Mouse (Mus musculus) limb, embryonic 14.5 days (tissue): ENCODE results near the gene Atf6. TPM values are rescaled to one million over a fixed set of nuclear protein-coding genes. Genes with fewer than 3 reads are reported as not detected.

Experiments used
- ATAC-seq: fragments of 200-750 bp; cut with Nextera tagmentation; 2 replicates; pipeline ENCODE4 v1.8.0; 2017; ENCODE audit warnings: low read depth, moderate number of reproducible peaks, moderate TSS enrichment; ENCODE audit not compliant: low FRiP score
- DNase-seq: peaks from one replicate; pipeline ENCODE4 v3.0.0-alpha.2; 2015; ENCODE audit warnings: low spot score
- H3K27ac ChIP-seq: fragments of 300-500 bp; sonication (generic); replicated peaks from 2 replicates; pipeline ENCODE4 v1.5.1; 2014; ENCODE audit warnings: low read depth, mild to moderate bottlenecking, low read length, moderate library complexity, mixed read lengths
- H3K27me3 ChIP-seq: fragments of 300-500 bp; sonication (generic); 2 replicates; pipeline ENCODE4 v1.6.1; 2014; ENCODE audit warnings: low read length, mixed read lengths; ENCODE audit not compliant: control insufficient read depth, insufficient read depth
- H3K36me3 ChIP-seq: fragments of 300-500 bp; sonication (generic); 2 replicates; pipeline ENCODE4 v1.6.1; 2014; ENCODE audit warnings: mild to moderate bottlenecking, low read length, moderate library complexity, mixed read lengths; ENCODE audit not compliant: control insufficient read depth, insufficient read depth
- H3K4me1 ChIP-seq: fragments of 300-500 bp; sonication (generic); 2 replicates; pipeline ENCODE4 v1.6.1; 2014; ENCODE audit warnings: antibody characterized with exemption, low read length, mixed read lengths; ENCODE audit not compliant: control insufficient read depth, insufficient read depth
- H3K4me2 ChIP-seq: fragments of 300-500 bp; sonication (generic); replicated peaks from 2 replicates; pipeline ENCODE4 v1.6.1; 2014; ENCODE audit warnings: low read depth, mild to moderate bottlenecking, low read length, moderate library complexity; ENCODE audit not compliant: severe bottlenecking
- H3K4me3 ChIP-seq: fragments of 300-500 bp; sonication (generic); replicated peaks from 2 replicates; pipeline ENCODE4 v1.5.1; 2014; ENCODE audit warnings: low read length
- H3K9ac ChIP-seq: fragments of 300-500 bp; sonication (generic); 2 replicates; pipeline ENCODE4 v1.6.1; 2014; ENCODE audit warnings: mild to moderate bottlenecking, low read depth, low read length, moderate library complexity; ENCODE audit not compliant: severe bottlenecking
- H3K9me3 ChIP-seq: fragments of 300-500 bp; sonication (generic); 2 replicates; pipeline ENCODE4 v1.6.1; 2016; ENCODE audit warnings: low read length; ENCODE audit not compliant: control insufficient read depth
- POLR2A ChIP-seq: fragments of 200-500 bp; IDR thresholded peaks from 2 replicates; pipeline ENCODE4 v1.8.0; 2012; ENCODE audit warnings: inconsistent platforms, mild to moderate bottlenecking, moderate library complexity, borderline replicate concordance; ENCODE audit not compliant: insufficient read depth, insufficient read length; ENCODE audit errors: extremely low read depth
- WGBS: fragments of 180-500 bp; shearing (Covaris S2); extraction: QIAGEN DNeasy Blood & Tissue Kit; methylation state at CpG from one replicate; pipeline ENCODE4 v1.1.7; 2014; 5-methylcytosine and 5-hydroxymethylcytosine counted together
- polyA plus RNA-seq, 2 experiments: library from polyadenylated mRNA; depleted of rRNA in 1 of 2; stranded (reverse) in 1 of 2; unstranded in 1 of 2; fragments of >200 nt; fragmentation: Nextera tagmentation in 1 of 2; extraction: Ambion mirVana in 1 of 2; gene quantifications; 2 replicates each; pipeline versions ENCODE4 v1.2.1 to v1.2.3; 2012 to 2014

The Atf6 gene
- polyA plus RNA-seq, 2 experiments: 8.9 to 9.1 TPM

DNA sequence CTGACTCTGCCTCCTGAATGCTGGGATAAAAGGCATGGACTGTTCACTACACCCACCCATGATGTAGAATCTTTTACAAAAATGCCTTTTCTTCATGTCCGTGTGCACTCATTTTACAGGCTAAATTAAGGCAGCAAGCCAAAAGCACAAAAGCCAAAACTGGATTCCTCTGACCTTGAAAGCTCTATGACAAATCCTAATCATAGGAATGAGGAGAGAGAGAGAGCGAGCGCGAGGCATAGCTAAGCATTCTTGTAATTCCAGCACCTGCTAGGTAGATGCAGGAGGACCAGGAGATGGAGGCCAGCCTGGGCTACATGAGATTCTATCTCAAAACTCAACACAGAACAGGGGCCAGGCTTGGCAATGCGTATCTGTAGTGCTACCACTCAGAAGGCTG, 9.3 kb upstream of the Atf6 start:
- WGBS: 90% methylated on average over 5 of the region's 5 CpGs
- no peak overlapping the region for H3K27ac ChIP-seq
- ATAC-seq (no peak), DNase-seq (no peak)
- H3K4me2 ChIP-seq: no peak overlapping the region
- H3K4me3 ChIP-seq: no peak overlapping the region
- peaks cover 50% of the 10 kb centered on the region for H3K36me3 ChIP-seq
- H3K9ac ChIP-seq: no peak overlapping the region
- no peaks in the 10 kb centered on the region for H3K27me3 ChIP-seq
- no peak for TF ChIP-seq POLR2A
- H3K4me1 ChIP-seq: no peaks in the 10 kb centered on the region
- H3K9me3 ChIP-seq: no peaks in the 10 kb centered on the region

DNA sequence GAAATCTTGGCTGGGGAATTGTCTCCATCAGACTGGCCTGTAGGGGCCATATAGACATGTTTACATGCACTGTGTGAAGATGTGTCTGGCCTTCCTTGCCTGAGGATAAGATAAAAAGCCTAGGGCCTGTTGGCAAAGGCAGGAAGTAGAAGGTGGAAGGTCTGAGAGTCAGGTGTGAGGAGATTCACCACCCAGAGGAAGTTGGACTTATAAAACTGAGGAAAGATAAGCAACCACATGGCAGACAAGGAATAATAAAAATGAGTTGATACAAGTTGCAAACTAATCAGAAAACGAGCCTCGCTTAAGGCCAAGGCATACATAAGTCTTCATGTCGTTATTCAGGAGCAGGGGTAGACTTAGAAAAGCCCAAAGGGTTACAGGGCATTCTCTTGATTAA, 8.1 kb upstream of the Atf6 start:
- Histone ChIP-seq H3K4me2 (no peak overlapping the region), H3K9ac (no peak overlapping the region), H3K4me3 (no peak overlapping the region), H3K27me3 (no peaks in the 10 kb centered on the region), H3K36me3 (peaks cover 55% of the 10 kb centered on the region), H3K27ac (no peak overlapping the region), H3K9me3 (no peaks in the 10 kb centered on the region), H3K4me1 (no peaks in the 10 kb centered on the region)
- WGBS: 71% methylated on average over 3 of the region's 3 CpGs
- no peak for ATAC-seq
- no peak for TF ChIP-seq POLR2A
- no peak for DNase-seq

DNA sequence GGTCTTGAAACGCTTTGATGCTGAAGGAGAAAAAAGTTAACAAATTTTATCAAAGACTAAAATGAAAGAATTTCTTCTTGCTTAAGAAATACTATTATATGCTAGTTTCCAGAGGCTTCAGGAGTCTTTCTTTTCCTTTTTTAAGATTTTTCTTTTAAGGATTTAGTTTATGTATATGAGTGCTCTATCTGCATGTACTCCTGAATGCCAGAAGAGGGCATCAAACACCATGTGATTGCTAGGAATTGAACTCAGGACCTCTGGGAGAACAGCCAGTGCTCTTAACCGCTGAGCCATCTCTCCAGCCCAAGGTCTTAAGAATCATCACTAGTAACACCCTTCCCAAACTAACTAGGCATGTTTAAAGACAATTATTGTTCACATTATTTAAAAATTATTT, 4.4 kb upstream of the Atf6 start:
- 95% methylated on average over 2 of the region's 2 CpGs for WGBS
- TF ChIP-seq POLR2A: no peak

DNA sequence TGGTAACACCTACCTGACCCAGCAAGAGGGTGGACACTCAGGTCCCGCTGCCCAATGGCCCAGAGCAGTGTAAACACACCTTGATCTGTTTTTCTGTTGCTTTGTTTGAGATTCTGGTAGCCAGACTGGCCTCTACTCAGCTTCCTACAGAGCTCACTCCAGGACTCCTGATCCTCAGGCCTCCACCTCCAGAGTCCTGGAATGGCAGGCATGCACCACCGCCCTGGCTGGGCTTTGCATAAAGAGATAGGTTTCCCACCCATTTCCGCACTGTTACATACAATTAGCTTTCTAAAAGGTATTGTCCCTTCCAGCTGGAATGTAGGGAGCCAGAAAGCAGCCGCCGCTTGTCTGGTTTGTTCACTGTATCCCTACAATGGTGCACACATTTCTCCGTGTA, 3.8 kb upstream of the Atf6 start:
- no peak overlapping the region for H3K9ac ChIP-seq
- H3K36me3 ChIP-seq: peaks cover 34% of the 10 kb centered on the region
- ATAC-seq: no peak
- peaks cover 6% of the 10 kb centered on the region for H3K4me1 ChIP-seq
- DNase-seq: no peak
- no peak overlapping the region for H3K27ac ChIP-seq
- H3K4me2 ChIP-seq: no peak overlapping the region
- H3K9me3 ChIP-seq: no peaks in the 10 kb centered on the region
- H3K27me3 ChIP-seq: no peaks in the 10 kb centered on the region
- no peak overlapping the region for H3K4me3 ChIP-seq
- no peak for TF ChIP-seq POLR2A
- WGBS: 94% methylated on average over 6 of the region's 6 CpGs

More for the DNA sequence above, 4.4 kb upstream of the Atf6 start:
- no peak overlapping the region for H3K4me2 ChIP-seq
- no peak overlapping the region for H3K9ac ChIP-seq
- H3K9me3 ChIP-seq: no peaks in the 10 kb centered on the region
- H3K4me1 ChIP-seq: peaks cover 2% of the 10 kb centered on the region
- H3K27ac ChIP-seq: no peak overlapping the region
- no peak overlapping the region for H3K4me3 ChIP-seq
- no peaks in the 10 kb centered on the region for H3K27me3 ChIP-seq
- no peak for DNase-seq
- H3K36me3 ChIP-seq: peaks cover 39% of the 10 kb centered on the region
- no peak for ATAC-seq

DNA sequence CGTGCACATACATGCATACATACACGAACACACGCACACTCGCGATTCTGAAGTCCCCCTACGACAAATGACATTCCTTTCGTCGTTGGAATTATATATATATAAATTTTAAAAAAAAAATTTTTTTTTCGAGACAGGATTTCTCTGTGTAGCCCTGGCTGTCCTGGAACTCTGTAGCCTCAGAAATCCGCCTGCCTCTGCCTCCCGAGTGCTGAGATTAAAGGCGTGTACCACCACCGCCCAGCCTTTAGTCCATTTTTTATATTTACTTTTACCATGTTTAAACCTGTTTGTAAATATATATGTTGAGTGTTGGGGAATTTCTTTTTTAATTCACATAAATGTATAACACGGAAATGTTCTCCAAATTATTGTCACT, 1.3 kb upstream of the Atf6 start:
- Histone ChIP-seq H3K9me3 (no peaks in the 10 kb centered on the region), H3K9ac (peak overlapping the region; percentile 75), H3K4me1 (peaks cover 6% of the 10 kb centered on the region), H3K36me3 (peaks cover 17% of the 10 kb centered on the region), H3K4me2 (peak overlapping the region; percentile 76), H3K27ac (0 out of 2 replicates have a peak overlapping the region, but pooled peaks have one; percentile 39), H3K27me3 (no peaks in the 10 kb centered on the region), H3K4me3 (peak overlapping the region; percentile 84)
- WGBS: 20% methylated on average over 14 of the region's 14 CpGs
- TF ChIP-seq POLR2A: no peak
- ATAC-seq (no peak), DNase-seq (no peak)
